Mouse (Mus musculus) midbrain, embryonic 11.5 days (tissue): ENCODE measurements around the gene Gm49450. TPM values are rescaled to one million over a fixed set of nuclear protein-coding genes. Genes with fewer than 3 reads are reported as not detected.
"Not testable (repeated sequence)": the region's sequence is repeated elsewhere in the genome, so short reads cannot be mapped to it uniquely, and the experiment has no call there.

Source experiments
- ATAC-seq: fragments of 200-750 bp; cut with Nextera tagmentation; 2 replicates; pipeline ENCODE4 v1.8.0; 2017; ENCODE audit warnings: moderate TSS enrichment, moderate library complexity; ENCODE audit not compliant: low FRiP score
- DNase-seq: peaks from one replicate; pipeline ENCODE4 v3.0.0; 2015; ENCODE audit warnings: low spot score; ENCODE audit errors: missing footprints
- H3K27ac ChIP-seq: fragments of 300-500 bp; sonication (generic); 2 replicates; pipeline ENCODE4 v1.5.1; 2014; ENCODE audit warnings: low read depth, low read length
- H3K27me3 ChIP-seq: fragments of 300-500 bp; sonication (generic); 2 replicates; pipeline ENCODE4 v1.6.1; 2014; ENCODE audit warnings: mild to moderate bottlenecking, low read length, moderate library complexity, mixed read lengths; ENCODE audit not compliant: control insufficient read depth, insufficient read depth
- H3K36me3 ChIP-seq: fragments of 300-500 bp; sonication (generic); 2 replicates; pipeline ENCODE4 v1.6.1; 2014; ENCODE audit warnings: mild to moderate bottlenecking, low read length, moderate library complexity, mixed read lengths; ENCODE audit not compliant: control insufficient read depth, insufficient read depth
- H3K4me1 ChIP-seq: fragments of 300-500 bp; sonication (generic); 2 replicates; pipeline ENCODE4 v1.6.1; 2014; ENCODE audit warnings: low read length; ENCODE audit not compliant: control insufficient read depth, insufficient read depth
- H3K4me2 ChIP-seq: fragments of 300-500 bp; sonication (generic); 2 replicates; pipeline ENCODE4 v1.6.1; 2014; ENCODE audit warnings: mild to moderate bottlenecking, moderate library complexity
- H3K4me3 ChIP-seq: fragments of 300-500 bp; sonication (generic); 2 replicates; pipeline ENCODE4 v1.5.1; 2014; ENCODE audit warnings: low read depth, low read length
- H3K9ac ChIP-seq: fragments of 300-500 bp; sonication (generic); 2 replicates; pipeline ENCODE4 v1.6.1; 2014; ENCODE audit warnings: low read length
- H3K9me3 ChIP-seq: fragments of 300-500 bp; sonication (generic); 2 replicates; pipeline ENCODE4 v1.6.1; 2016; ENCODE audit warnings: low read length; ENCODE audit not compliant: control insufficient read depth
- WGBS: fragments of 180-500 bp; shearing (Covaris S2); extraction: QIAGEN DNeasy Blood & Tissue Kit; methylation state at CpG from one replicate; pipeline ENCODE4 v1.1.7; 2014; 5-methylcytosine and 5-hydroxymethylcytosine counted together
- polyA plus RNA-seq: library from polyadenylated mRNA; unstranded; fragments of >200 nt; fragmentation: Nextera tagmentation; extraction: Ambion mirVana; gene quantifications from 2 replicates; pipeline ENCODE4 v1.2.1, GENCODE M21; 2014

The Gm49450 gene
- polyA plus RNA-seq, 1 experiment from 2014 or later = not detected

GRCm38 (mm10) chr15:98940816-98941215, 12.5 kb downstream of the Gm49450 start:
- 70% methylated on average over 10 of the region's 10 CpGs for WGBS
- ATAC-seq (no peak), DNase-seq (peak; percentile 72)
- no peaks in the 10 kb centered on the region for H3K27me3 ChIP-seq
- no peak overlapping the region for H3K4me3 ChIP-seq
- peaks cover 1% of the 10 kb centered on the region; the same call in 1 of the 2 replicates for H3K4me1 ChIP-seq
- H3K27ac ChIP-seq = no peak overlapping the region
- no peaks in the 10 kb centered on the region; the same call in 1 of the 2 replicates for H3K9me3 ChIP-seq
- H3K9ac ChIP-seq = no peak overlapping the region
- H3K36me3 ChIP-seq = no peaks in the 10 kb centered on the region
- no peak overlapping the region for H3K4me2 ChIP-seq

GRCm38 (mm10) chr15:98934217-98934839, 19.0 kb downstream of the Gm49450 start, which contains the start of gene Tuba1b:
Tuba1b (minus strand) TSS chr15:98934565.
- Histone ChIP-seq H3K27me3 (no peaks in the 10 kb centered on the region), H3K9ac (peak within 1 kb of the TSS; percentile 97), H3K27ac (peak within 1 kb of the TSS; percentile 96), H3K36me3 (peaks cover 2% of the 10 kb centered on the region), H3K9me3 (no peaks in the 10 kb centered on the region), H3K4me1 (peaks cover 14% of the 10 kb centered on the region), H3K4me2 (peak within 1 kb of the TSS; percentile 98), H3K4me3 (peak within 1 kb of the TSS; percentile 75)
- ATAC-seq (peak; percentile 96), DNase-seq (peak; percentile 99)
- WGBS = under 1% methylated on average over 54 of the region's 58 CpGs

- no peaks in the 10 kb centered on the region for H3K27me3 ChIP-seq
- H3K4me3 ChIP-seq = peak overlapping the region; percentile 75
- peak; percentile 99 for DNase-seq
- H3K27ac ChIP-seq = peak overlapping the region; percentile 96
- WGBS = 0% methylated on average over 35 of the region's 35 CpGs
- peak overlapping the region; percentile 98 for H3K4me2 ChIP-seq
- H3K36me3 ChIP-seq = peaks cover 2% of the 10 kb centered on the region
- H3K4me1 ChIP-seq = peaks cover 14% of the 10 kb centered on the region
- H3K9me3 ChIP-seq = no peaks in the 10 kb centered on the region
- peak overlapping the region; percentile 97 for H3K9ac ChIP-seq
- ATAC-seq = peak; percentile 85
Observed at GRCm38 (mm10) chr15:98933833-98934216, 19.5 kb downstream of the Gm49450 start.

- peak overlapping the region; percentile 97 for H3K9ac ChIP-seq
- DNase-seq, H3K36me3 ChIP-seq, H3K27me3 ChIP-seq, ATAC-seq, H3K9me3 ChIP-seq: not testable (repeated sequence)
- peaks cover 14% of the 10 kb centered on the region for H3K4me1 ChIP-seq
- 20% methylated on average over 8 of the region's 9 CpGs for WGBS
- peak overlapping the region; percentile 75 for H3K4me3 ChIP-seq
- H3K4me2 ChIP-seq = peak overlapping the region; percentile 98
- H3K27ac ChIP-seq = peak overlapping the region; percentile 96
Observed at GRCm38 (mm10) chr15:98933004-98933671, 20.2 kb downstream of the Gm49450 start.

- Histone ChIP-seq H3K4me3 (no peak overlapping the region), H3K9ac (no peak overlapping the region), H3K4me2 (no peak overlapping the region), H3K4me1 (peaks cover 14% of the 10 kb centered on the region), H3K27me3 (no peaks in the 10 kb centered on the region), H3K9me3 (no peaks in the 10 kb centered on the region), H3K27ac (no peak overlapping the region), H3K36me3 (peaks cover 2% of the 10 kb centered on the region)
- WGBS = 81% methylated on average over 3 of the region's 3 CpGs
- ATAC-seq (no peak), DNase-seq (peak; percentile 86)
Observed at GRCm38 (mm10) chr15:98930998-98931397, 22.4 kb downstream of the Gm49450 start.

- Histone ChIP-seq H3K27ac (0 out of 2 replicates have a peak overlapping the region, but pooled peaks have one; percentile 16), H3K4me3 (no peak overlapping the region), H3K4me1 (peaks cover 7% of the 10 kb centered on the region), H3K27me3 (no peaks in the 10 kb centered on the region), H3K9ac (no peak overlapping the region), H3K36me3 (peaks cover 2% of the 10 kb centered on the region), H3K9me3 (no peaks in the 10 kb centered on the region), H3K4me2 (no peak overlapping the region)
- peak; percentile 87 for DNase-seq
- ATAC-seq = no peak
- whole genome bisulfite sequencing = 54% methylated on average over 8 of the region's 8 CpGs
Observed at GRCm38 (mm10) chr15:98930017-98930734, 23.2 kb downstream of the Gm49450 start.

GRCm38 (mm10) chr15:98928598-98929240, 24.6 kb downstream of the Gm49450 start:
- 19% methylated on average over 13 of the region's 13 CpGs for WGBS
- ATAC-seq (peak; percentile 16; the same call in 1 of the 2 replicates), DNase-seq (peak; percentile 92)
- no peaks in the 10 kb centered on the region for H3K9me3 ChIP-seq
- H3K27ac ChIP-seq = no peak overlapping the region
- H3K27me3 ChIP-seq = no peaks in the 10 kb centered on the region
- no peak overlapping the region for H3K4me2 ChIP-seq
- H3K9ac ChIP-seq = no peak overlapping the region
- peaks cover 2% of the 10 kb centered on the region for H3K36me3 ChIP-seq
- H3K4me3 ChIP-seq = no peak overlapping the region
- peaks cover 4% of the 10 kb centered on the region for H3K4me1 ChIP-seq

GRCm38 (mm10) chr15:98927566-98927965, 25.8 kb downstream of the Gm49450 start:
- Histone ChIP-seq H3K4me3 (no peak overlapping the region), H3K36me3 (peaks cover 2% of the 10 kb centered on the region; the same call in 1 of the 2 replicates), H3K4me2 (no peak overlapping the region), H3K9me3 (no peaks in the 10 kb centered on the region), H3K9ac (0 out of 2 replicates have a peak overlapping the region, but pooled peaks have one; percentile 4), H3K27me3 (no peaks in the 10 kb centered on the region), H3K27ac (no peak overlapping the region), H3K4me1 (no peaks in the 10 kb centered on the region)
- WGBS = 87% methylated on average over 5 of the region's 5 CpGs
- ATAC-seq = no peak
- no peak for DNase-seq
